Mouse (Mus musculus) A20 (cell line): ENCODE data around the gene Prss57.
A peak's percentile ranks its signal among the peaks of the same experiment; 100 is the strongest.

ENCODE experiments used
- DNase-seq: peaks from one replicate; pipeline ENCODE4 v3.0.0-alpha.2; 2011; ENCODE audit warnings: low read depth, low spot score

The Prss57 gene

DNA sequence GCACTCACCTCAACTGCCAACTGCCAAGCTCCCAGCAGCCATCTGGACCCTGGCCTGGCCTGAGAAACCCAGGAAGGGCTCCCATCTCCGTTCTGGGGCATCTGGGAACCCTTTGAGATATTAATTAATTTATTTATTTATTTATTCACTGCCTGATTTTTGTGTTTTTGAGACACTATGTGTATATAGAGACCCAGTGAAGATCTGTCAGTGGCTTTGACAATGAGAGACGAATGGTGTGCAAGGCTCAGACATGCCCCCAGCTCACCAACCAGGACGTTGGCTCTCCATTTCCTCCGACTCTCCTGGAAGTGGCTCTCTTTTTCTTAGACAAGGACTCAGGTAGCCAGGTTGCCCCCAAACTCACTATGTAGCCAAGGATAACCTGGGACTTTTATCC, at the start of gene Prss57:
Gene Prss57, minus strand, starts transcription at position 101 of the 400 bp plus-strand sequence.
- no peak for DNase-seq

DNA sequence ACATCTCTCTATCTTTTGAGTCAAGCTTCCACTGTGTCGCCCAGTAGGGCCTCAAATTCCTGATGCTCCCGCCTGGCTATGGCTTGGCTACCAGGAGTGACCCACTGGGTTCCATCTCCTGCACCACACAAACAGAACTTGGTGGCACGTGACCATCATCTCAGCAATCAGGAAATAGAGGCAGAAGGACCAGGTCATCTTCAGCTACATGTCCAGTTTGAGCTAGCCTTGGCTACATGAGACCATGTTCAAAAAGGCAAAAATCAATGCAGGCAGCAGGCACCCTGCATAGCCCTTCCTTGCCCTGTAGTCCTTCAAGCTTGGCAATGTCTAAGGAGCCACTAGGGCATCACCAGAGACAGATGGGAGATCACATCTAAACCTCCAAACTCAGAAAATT, 49.3 kb upstream of the Prss57 start:
- no peak for DNase-seq

DNA sequence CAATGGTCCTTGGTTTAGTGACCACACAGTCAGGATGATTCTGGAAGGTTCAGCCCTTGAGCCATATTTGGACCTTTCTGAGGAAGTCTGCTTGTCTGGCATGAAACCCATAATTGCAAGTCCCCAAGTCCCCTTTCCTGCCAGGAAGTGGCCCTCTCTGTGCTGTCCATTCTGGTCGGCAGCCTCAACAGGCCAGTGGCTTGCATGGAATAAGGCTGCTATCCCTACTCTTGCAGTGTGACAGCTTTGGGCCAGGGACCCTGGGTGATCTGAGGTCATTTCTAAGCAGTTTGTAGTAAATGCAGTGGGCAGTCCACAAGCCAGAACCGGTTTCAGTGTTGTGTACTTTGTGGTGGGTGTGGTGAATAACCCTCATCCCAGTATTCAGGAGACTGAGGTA, 47.4 kb upstream of the Prss57 start:
- no peak for DNase-seq

DNA sequence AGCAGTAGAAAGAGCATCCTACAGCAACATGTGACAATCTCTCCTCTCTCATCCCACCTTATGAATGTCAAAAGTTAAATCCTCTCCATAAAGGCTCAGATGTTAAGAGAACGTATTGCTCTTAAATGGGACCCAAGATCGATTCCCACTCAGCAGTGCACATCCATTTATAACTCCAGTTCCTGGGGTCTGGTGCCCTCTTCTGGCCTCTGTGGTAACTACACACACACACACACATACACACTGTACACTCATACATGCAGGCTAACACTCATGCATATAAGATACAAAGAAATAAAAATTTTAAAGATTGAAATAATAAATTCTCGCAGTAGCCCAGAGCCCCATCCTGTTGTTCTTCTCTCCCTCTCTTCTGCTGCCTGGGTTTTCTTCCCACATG, 46.2 kb upstream of the Prss57 start:
- no peak for DNase-seq

DNA sequence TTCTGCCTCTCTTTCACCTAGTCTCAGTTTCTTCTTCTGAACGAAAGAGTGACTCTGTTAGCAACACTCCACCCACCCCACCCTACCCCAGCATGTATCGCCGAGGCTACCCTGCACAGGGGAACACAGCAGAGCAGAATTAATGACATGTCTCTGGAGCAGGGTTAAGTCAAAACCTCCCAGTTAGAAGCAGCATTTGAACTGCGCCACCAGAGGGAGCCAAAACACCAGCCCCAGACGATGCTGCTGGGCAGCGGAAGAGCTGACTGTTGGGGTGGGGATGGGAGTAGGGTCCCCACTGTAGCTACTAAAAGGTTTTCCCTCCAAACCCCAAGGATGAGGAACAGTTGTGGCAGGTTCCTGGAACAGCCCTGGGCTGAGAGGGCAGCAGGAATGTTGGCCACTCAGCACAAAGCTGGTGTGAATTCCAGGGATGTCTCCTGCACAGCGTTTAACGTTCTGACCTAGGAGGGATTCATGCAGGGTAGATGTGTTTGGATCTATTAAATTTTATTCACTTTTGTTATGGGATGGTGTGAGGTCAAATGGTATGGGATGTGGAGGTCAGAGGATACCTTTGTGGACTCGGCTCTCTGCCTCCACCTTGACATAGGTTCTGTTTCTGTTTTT, 44.1 kb upstream of the Prss57 start:
- DNase-seq, result peak; percentile 76

DNA sequence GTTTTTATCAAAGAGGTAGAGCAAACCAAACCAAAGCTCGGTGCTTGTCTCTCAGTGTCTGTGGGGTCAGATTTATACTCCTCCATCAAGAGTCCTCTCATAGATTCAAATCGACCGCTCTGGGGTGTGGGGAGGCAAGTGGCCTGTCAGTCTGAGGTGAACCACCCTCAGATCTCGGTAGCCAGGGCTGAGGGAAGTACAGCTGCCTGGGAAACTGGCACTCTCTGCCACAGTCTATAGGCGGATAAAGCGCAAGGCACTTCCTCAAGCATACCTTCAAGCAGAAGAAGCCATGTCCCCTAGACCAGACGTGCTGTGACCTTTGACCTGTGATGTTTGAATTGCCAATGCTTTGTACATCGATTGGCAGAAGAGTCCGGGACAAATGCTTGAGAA, 42.0 kb upstream of the Prss57 start:
- DNase-seq, result no peak

DNA sequence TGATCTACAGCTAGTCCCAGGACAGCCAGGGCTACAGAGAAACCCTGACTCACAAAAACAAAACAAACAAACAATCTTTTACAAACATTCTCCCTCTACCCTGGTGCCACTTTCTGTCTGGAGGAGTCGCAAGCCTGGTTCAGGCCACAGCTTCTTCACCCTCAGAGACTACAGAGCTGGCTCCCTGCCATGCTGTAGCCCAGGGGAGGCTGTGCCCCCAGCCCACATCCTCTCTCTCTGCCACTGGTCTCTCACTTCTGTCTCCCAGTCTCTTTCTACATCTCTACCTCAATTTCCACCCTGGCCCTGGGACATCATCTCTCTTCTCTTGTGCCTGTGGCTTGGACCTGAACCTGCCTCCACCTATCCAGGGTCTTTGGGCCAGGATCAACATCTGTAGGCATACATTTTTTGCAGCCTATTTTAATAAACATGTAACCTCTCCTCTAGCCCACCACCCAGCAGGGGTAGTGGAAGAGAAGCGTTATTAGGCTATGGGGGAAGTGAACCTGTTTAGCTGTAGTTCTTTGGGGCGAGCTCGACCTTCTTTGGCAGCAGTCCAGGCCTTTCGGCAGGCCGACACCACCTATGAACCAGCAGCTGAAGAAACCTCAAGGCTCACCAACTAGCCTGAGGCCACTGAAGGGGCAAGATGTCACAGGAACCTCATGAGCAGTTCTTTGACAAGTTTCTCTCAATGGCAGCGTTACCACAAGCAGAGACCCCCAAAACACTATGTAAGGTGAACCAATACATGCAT, 41.4 kb upstream of the Prss57 start:
- peak; percentile 67 for DNase-seq

DNA sequence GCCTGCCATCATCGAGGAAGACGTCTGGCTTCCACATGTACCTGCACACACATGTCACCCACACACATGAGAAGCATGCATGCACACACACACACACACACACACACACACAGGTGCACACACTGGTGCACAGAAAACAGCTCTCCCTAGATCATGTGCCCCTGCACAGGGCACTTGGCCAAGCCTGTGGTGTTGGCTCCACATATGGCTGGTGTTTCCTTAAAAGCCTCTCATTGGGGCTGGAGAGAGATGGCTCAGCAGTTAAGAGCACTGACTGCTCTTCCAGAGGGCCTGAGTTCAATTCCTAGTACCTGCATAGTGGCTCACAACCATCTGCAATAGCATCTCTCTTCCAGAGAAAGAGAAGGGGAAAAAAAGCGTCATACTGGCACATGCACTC, 40.8 kb upstream of the Prss57 start:
- DNase-seq, result no peak

DNA sequence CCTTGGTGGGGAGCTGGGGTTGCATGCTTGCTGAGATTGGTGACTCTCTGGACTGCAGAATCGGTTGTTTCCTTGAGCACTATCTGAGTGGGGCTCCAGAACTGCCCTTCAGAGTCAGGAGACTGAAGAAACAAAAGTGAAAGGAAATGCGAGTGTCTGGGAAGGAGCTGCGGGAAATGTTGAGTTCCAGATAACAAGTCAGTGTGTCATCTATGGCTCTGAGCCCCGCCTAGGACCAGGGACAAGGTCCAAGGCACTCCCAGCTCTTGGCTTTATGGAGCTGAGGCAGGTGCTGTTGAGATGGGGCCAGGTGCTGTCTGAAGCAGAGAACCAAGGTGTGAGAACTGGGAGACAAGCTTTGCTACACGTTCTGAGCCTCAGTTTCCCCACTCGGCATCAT, 33.7 kb upstream of the Prss57 start:
- DNase-seq, result no peak

DNA sequence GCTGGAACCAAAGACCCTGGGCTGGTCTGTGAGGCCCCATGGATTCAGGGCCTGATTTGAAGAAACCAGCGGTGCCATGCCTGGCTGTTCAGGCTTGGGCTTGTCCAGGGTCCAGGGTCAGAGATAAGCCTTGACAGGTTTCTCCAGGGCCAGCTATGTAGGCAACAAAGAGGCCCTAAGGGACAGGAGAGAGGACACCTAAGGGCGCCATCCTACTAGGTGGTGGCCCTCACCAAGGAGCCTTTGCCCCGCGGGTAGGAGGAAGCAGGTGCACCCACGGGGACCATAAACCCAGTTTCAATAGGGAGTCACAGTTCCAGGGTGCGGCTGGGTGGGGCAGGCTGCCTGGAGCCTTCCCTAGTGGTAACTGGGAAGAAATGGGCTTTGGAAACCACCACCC, 32.2 kb upstream of the Prss57 start:
- DNase-seq, result no peak

DNA sequence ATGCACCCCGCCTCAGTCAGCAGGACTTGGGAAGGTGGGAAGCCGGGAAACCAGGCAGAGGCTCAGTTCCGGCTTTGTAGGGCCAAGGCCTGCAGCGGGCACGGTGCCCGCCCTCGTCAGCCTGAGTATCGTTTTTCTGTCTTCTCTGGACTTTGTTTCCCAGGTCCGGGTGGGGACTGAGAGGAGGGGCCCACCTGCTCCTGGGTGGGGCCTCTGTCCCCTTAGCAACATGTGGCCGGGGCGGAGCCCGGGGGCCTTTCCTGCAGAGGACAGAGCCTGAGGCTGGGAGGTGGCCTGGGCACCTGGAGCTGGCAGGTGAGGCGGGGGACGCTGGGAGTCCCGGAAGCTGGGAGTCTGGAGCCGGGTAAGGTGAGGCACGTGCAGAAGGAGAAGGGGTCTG, 31.6 kb upstream of the Prss57 start:
- DNase-seq, result no peak

DNA sequence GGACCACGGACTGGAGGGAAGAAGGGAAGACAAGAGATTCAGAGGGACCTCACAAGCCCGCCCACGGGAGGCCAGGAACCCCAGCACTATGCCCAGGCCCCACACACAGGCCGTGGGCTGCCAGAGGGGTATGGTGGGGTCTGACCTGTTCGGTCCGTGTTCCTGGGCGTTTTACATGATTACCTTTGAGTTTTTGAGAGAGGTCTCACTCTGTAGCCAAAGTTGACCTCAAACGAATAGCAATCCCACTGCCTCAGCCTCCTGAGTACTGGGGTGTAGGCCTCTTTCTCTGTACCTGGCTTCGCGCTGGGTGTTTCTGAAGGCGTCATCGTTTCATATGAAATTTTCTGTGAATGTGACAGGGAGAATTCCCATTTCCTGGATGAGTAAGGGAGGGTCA, 31.0 kb upstream of the Prss57 start:
- DNase-seq, result no peak

DNA sequence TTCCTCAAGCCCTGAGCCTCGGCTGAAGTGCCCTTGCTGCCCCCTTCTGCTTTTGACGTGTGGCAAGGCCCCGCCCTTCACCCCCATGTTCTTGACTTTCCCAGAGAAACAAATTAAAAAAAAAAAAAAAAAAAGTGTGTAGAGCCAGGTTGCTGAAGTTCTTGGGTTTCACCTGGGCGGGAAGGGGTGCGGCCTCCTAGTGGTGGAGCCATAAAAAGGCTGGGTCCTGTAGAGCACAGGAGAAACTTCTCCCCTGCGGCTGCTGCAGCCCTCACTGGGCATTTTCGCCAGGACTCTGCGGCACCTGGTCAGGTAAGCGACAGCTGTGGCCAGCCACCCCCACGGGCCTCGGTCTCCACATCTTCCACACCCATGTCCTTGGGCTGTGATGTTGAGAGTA, 30.0 kb upstream of the Prss57 start, which contains the start of gene Misp:
Gene Misp, plus strand, starts transcription at position 208 of the 400 bp plus-strand sequence.
- no peak for DNase-seq

DNA sequence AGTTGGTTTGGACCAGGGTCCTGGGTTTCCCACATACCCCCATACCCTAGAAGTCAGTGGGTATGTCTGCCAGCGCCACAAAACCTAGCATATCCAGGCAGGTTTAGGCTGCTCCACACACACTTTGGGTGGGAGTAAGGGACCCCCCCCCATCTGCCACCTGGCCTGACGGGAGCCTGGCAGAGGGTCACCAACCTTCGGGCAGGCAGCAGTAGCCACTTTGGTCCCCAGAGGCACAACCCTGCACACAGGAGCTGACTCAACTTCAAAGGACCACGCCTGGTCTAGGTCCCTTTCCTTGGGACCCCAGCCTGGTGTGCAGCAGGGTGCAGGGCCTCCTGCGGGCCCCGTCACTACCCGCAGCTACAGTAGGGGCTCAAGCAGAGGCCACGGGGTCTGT, 29.5 kb upstream of the Prss57 start:
- no peak for DNase-seq

DNA sequence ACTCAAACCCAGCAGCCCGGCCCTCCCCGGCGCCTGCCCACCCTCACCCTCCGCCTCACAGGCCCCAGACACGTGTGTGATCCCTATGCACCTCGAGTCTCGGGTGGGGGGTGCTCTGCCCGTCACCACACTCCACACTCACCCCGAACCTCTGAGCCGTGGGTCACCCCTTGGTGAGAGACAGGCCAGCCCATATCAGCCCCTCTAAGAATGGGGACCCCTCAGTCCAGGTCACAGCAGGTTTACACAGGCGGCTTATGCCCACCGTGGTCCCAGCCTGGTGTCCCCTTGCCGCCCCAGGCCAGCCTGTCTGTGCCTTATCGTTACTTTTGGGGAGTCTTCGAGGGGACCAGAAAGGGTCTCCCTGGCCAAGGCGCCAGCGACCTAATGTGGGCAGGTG, 28.8 kb upstream of the Prss57 start:
- no peak for DNase-seq

DNA sequence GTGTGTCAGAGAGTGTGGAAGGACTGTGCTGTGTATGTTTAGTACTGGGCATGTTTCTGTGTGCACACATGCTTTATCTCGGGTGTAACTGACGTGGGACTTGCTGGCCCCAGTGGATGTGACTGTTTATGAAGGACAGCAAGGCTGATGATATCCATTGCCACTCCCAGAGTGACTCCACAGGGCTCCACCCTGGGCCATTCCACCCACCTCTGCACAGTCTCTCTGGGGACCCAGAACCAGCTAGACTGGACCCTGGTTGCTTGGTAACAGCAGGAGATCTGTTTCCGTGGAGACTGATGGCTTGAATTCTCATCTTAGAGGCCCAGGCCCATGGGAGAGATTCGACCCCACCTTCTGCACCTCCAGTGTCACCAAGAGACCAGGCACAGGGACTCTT, 27.5 kb upstream of the Prss57 start:
- DNase-seq, result no peak

DNA sequence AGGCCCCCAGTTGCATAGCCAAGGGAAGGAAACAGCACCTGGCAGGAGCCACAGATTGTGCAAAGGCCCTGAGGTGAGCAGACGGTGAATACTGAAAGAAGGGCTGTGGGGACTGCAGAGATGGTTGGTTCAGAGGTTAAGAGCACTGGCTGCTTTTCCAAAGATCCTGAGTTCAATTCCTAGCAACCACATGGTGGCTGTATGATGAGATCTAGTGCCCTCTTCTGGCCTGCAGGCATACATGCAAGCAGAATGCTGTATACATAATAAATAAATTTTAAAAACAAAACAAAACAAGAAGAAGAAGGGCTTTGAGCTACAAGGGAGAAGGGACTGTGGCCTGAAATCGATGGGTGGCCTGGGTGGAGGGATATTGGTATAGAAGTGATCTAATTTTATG, 26.4 kb upstream of the Prss57 start:
- DNase-seq, result peak; percentile 24

DNA sequence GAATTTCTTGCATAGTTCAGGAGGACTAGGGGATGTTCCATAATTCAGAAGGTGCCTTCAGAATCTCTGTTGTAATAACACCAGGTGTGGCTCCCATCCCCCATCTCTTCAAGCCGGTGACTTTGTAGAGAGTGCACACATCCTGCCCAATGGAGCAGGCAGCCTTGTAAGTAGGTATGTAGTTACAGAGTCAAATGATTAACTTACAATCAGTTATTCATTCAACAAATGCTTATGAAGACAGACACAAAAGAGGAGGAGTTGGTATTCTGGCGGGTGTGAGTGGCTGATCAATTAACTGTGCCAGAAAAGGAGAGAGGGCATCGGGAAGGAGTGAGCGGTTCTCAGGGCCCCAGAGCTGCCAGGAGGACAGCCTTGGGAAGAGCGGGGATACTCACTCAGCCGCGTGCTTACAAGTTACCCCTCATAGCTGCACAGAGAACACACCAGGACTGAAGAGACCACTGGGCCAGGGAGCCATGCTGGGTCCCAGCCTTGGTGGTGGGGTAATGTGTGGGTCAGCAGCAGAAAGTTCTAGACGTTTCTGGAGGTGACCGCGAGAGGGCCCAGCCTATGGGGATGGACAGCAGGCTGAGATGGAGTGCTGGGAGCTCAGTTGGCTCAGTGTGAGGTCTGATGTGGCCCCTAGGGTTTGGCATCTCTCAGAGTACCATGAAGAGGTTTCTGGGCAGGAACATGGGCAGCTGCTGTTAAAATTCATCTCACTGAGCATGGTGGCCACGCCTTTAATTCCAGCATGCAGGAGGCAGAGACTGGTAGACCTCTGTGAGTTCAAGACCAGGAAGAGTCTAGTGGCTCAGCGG, 25.1 kb upstream of the Prss57 start:
- DNase-seq, result no peak

DNA sequence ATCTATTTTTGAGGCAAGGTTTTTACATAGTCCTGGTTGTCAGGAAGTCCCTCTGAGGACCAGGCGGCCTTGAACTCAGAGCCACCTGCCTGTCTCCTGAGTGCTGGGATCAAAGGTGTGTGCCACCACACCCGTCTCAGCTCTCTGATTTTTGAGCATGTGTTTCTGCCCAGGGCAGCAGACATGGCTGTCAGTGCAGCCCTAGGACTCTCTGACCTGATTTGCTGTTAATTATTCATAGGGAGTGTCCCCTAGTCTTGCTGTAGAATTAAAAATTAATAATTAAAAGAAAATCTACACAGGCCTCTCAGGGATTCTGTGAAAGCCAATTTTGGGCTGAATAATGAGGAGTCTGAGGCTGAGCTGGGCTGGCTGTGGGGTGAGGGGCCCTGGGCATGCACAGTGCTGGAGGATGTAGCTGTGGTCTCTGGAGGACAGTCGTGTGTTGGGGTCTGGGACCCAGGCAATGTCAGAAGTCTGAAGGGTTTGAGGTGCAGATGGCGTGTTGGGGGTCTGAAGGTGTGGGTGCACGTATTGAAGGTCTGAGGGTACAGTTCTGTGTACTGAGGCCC, 23.6 kb upstream of the Prss57 start:
- DNase-seq, result no peak

DNA sequence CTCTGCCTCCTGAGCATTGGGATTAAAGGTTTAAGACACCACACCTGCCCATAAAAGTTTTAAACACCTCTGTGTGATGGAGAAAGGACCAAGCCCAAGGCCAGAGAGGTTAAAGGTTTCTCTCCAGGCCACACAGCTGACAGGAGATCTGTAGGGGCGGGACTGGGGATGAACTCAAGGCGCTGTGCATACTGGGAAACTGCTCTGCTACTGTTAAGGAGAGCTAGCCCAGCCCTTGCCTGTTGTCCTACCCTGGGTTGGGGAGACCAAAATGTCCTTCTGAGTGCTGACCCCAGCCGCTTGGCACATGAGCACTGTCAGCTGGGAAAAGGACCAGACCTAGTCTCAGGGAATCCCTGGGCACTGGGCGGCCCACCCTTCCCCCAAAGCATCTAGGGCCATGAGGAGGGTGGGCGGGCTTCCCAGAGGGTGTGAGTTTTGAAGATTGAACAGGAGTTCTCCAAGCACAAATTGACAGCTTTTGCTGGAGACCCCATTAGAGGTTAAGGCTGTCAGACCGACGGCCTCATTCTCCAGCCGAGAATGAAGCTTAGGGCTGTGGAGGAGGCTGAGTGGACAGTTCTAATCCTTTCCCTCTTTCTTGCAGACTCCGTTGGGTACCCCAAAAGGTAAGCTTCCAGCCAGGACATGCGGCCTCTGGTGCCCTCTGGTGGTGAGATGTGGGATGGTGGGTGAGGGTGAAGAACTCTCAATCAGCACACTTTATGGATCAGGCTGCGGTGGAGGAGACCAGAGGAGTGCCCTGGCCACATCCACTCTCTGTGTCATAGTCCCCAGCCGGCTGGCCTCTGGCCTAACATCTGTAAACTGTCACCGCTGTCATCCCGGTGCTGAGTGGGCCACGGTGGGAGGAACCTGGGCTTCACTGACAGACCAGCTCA, 21.2 kb upstream of the Prss57 start:
- DNase-seq, result peak; percentile 76

DNA sequence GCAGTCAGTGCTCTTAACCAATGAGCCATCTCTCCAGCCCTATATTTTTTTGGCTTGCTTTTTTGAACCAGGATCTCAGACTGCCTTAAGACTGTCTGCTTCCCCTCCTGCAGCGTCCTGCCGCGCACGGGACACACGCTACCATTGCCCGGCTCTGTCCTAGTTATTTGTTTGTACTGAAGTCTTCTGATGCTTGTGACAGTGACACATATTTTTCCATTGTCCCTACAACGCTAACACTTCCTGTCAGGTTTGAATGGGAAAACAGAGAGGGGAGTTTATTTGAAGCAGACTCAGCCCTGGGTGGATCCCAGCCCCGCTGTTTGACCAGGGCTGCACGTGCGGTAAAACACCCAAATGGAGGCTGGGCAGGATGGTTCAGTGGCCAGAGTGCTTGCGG, 18.0 kb upstream of the Prss57 start:
- DNase-seq, result no peak
